Mouse (Mus musculus): ENCODE data around the gene Btg2.

The Btg2 gene

GRCm38 (mm10) chr1:134059739-134060695 lies 18.9 kb downstream of the Btg2 start:
- no peak for DNase-seq (ENCODE audit: low spot score)

- no peak for DNase-seq (ENCODE audit: low spot score)
Measured at GRCm38 (mm10) chr1:134058870-134059269, 20.1 kb downstream of the Btg2 start.

- DNase-seq (ENCODE audit: low spot score) = no peak
Measured at GRCm38 (mm10) chr1:134057736-134058135, 21.2 kb downstream of the Btg2 start.

- no peak for DNase-seq (ENCODE audit: low spot score)
Measured at GRCm38 (mm10) chr1:134056285-134056684, 22.6 kb downstream of the Btg2 start.

GRCm38 (mm10) chr1:134055666-134056245 lies 23.2 kb downstream of the Btg2 start:
- DNase-seq (ENCODE audit: low spot score) = no peak

GRCm38 (mm10) chr1:134055058-134055457 lies 23.9 kb downstream of the Btg2 start:
- no peak for DNase-seq (ENCODE audit: low spot score)

GRCm38 (mm10) chr1:134053207-134053606 lies 25.7 kb downstream of the Btg2 start:
- DNase-seq (ENCODE audit: low spot score) = peak; percentile 90

- no peak for DNase-seq (ENCODE audit: low spot score)
Measured at GRCm38 (mm10) chr1:134049542-134049941, 29.4 kb downstream of the Btg2 start.

GRCm38 (mm10) chr1:134048759-134049158 lies 30.2 kb downstream of the Btg2 start:
- DNase-seq (ENCODE audit: low spot score) = peak; percentile 70

GRCm38 (mm10) chr1:134047431-134047830 lies 31.5 kb downstream of the Btg2 start:
- no peak for DNase-seq (ENCODE audit: low spot score)

GRCm38 (mm10) chr1:134046387-134046786 lies 32.5 kb downstream of the Btg2 start:
- DNase-seq (ENCODE audit: low spot score) = no peak

- DNase-seq (ENCODE audit: low spot score) = no peak
Measured at GRCm38 (mm10) chr1:134045971-134046370, 32.9 kb downstream of the Btg2 start.

- no peak for DNase-seq (ENCODE audit: low spot score)
Measured at GRCm38 (mm10) chr1:134044805-134045204, 34.1 kb downstream of the Btg2 start.

GRCm38 (mm10) chr1:134042341-134042740 lies 36.6 kb downstream of the Btg2 start:
- no peak for DNase-seq (ENCODE audit: low spot score)

- DNase-seq (ENCODE audit: low spot score) = no peak
Measured at GRCm38 (mm10) chr1:134041900-134042299, 37.0 kb downstream of the Btg2 start.

GRCm38 (mm10) chr1:134039361-134039760 lies 39.6 kb downstream of the Btg2 start:
- no peak for DNase-seq (ENCODE audit: low spot score)

- no peak for DNase-seq (ENCODE audit: low spot score)
Measured at GRCm38 (mm10) chr1:134038336-134038735, 40.6 kb downstream of the Btg2 start.

GRCm38 (mm10) chr1:134037172-134037571 lies 41.7 kb downstream of the Btg2 start, which contains the start of gene Fmod:
Gene Fmod, plus strand, starts transcription at chr1:134037254.
- DNase-seq (ENCODE audit: low spot score) = no peak

GRCm38 (mm10) chr1:134036492-134036891 lies 42.4 kb downstream of the Btg2 start:
- no peak for DNase-seq (ENCODE audit: low spot score)

- no peak for DNase-seq (ENCODE audit: low spot score)
Measured at GRCm38 (mm10) chr1:134028161-134028846, 50.6 kb downstream of the Btg2 start.

GRCm38 (mm10) chr1:134026741-134027140 lies 52.2 kb downstream of the Btg2 start:
- DNase-seq (ENCODE audit: low spot score) = no peak

GRCm38 (mm10) chr1:134025975-134026374 lies 52.9 kb downstream of the Btg2 start:
- no peak for DNase-seq (ENCODE audit: low spot score)

All from layer of hippocampus, adult 9-10 months (tissue).